Mouse (Mus musculus): Measurements from ENCODE around the gene Sult2b1. TPM values are rescaled to one million over a fixed set of nuclear protein-coding genes. Genes with fewer than 3 reads are reported as not detected.

Sult2b1 gene
- polyA plus RNA-seq, 1 experiment: not detected

GRCm38 (mm10) chr7:45771101-45771500 is 13.4 kb downstream of the Sult2b1 start:
- WGBS: 37% methylated on average over 4 of the region's 4 CpGs
- H3K4me3 ChIP-seq (replicated peaks; ENCODE audit: control insufficient read depth, low read depth, low read length): no peak overlapping the region
- no peak overlapping the region for H3K27ac ChIP-seq (ENCODE audit: control insufficient read depth, insufficient read depth, low read depth, low read length, poor library complexity)
- TF ChIP-seq CTCF (IDR thresholded peaks at IDR 0.05; ENCODE audit: control insufficient read depth, insufficient read depth, low read length) (no peak), POLR2A (IDR thresholded peaks at IDR 0.05; ENCODE audit: borderline replicate concordance, control insufficient read depth, low read depth, low read length) (no peak)
- no peaks in the 10 kb centered on the region; the same call in 1 of the 2 replicates for H3K4me1 ChIP-seq (ENCODE audit: control insufficient read depth, insufficient read depth, low read length)

- WGBS: 58% methylated on average over 8 of the region's 8 CpGs
- Histone ChIP-seq H3K4me1 (ENCODE audit: control insufficient read depth, insufficient read depth, low read length) (no peaks in the 10 kb centered on the region; the same call in 1 of the 2 replicates), H3K4me3 (replicated peaks; ENCODE audit: control insufficient read depth, low read depth, low read length) (no peak overlapping the region), H3K27ac (ENCODE audit: control insufficient read depth, insufficient read depth, low read depth, low read length, poor library complexity) (no peak overlapping the region)
- no peak for TF ChIP-seq CTCF (IDR thresholded peaks at IDR 0.05; ENCODE audit: control insufficient read depth, insufficient read depth, low read length)
- no peak for TF ChIP-seq POLR2A (IDR thresholded peaks at IDR 0.05; ENCODE audit: borderline replicate concordance, control insufficient read depth, low read depth, low read length)
Observed at GRCm38 (mm10) chr7:45770427-45771082, 13.9 kb downstream of the Sult2b1 start.

- 81% methylated on average over 6 of the region's 6 CpGs for WGBS
Observed at GRCm38 (mm10) chr7:45767500-45767899, 17.0 kb downstream of the Sult2b1 start.

GRCm38 (mm10) chr7:45766764-45767163 is 17.7 kb downstream of the Sult2b1 start:
- H3K4me1 ChIP-seq (ENCODE audit: control insufficient read depth, insufficient read depth, low read length): no peaks in the 10 kb centered on the region; the same call in none of the 2 replicates
- TF ChIP-seq POLR2A (IDR thresholded peaks at IDR 0.05; ENCODE audit: borderline replicate concordance, control insufficient read depth, low read depth, low read length) (no peak), CTCF (IDR thresholded peaks at IDR 0.05; ENCODE audit: control insufficient read depth, insufficient read depth, low read length) (no peak)
- 75% methylated on average over 8 of the region's 8 CpGs for WGBS
- H3K27ac ChIP-seq (ENCODE audit: control insufficient read depth, insufficient read depth, low read depth, low read length, poor library complexity): no peak overlapping the region
- no peak overlapping the region for H3K4me3 ChIP-seq (replicated peaks; ENCODE audit: control insufficient read depth, low read depth, low read length)

More at GRCm38 (mm10) chr7:45767500-45767899, 17.0 kb downstream of the Sult2b1 start:
- H3K4me1 ChIP-seq (ENCODE audit: control insufficient read depth, insufficient read depth, low read length): no peaks in the 10 kb centered on the region; the same call in none of the 2 replicates
- H3K4me3 ChIP-seq (replicated peaks; ENCODE audit: control insufficient read depth, low read depth, low read length): no peak overlapping the region
- TF ChIP-seq CTCF (IDR thresholded peaks at IDR 0.05; ENCODE audit: control insufficient read depth, insufficient read depth, low read length) (no peak), POLR2A (IDR thresholded peaks at IDR 0.05; ENCODE audit: borderline replicate concordance, control insufficient read depth, low read depth, low read length) (no peak)
- H3K27ac ChIP-seq (ENCODE audit: control insufficient read depth, insufficient read depth, low read depth, low read length, poor library complexity): no peak overlapping the region

- TF ChIP-seq POLR2A (IDR thresholded peaks at IDR 0.05; ENCODE audit: borderline replicate concordance, control insufficient read depth, low read depth, low read length) (no peak), CTCF (IDR thresholded peaks at IDR 0.05; ENCODE audit: control insufficient read depth, insufficient read depth, low read length) (no peak)
- no peaks in the 10 kb centered on the region; the same call in 1 of the 2 replicates for H3K4me1 ChIP-seq (ENCODE audit: control insufficient read depth, insufficient read depth, low read length)
- no peak overlapping the region for H3K4me3 ChIP-seq (replicated peaks; ENCODE audit: control insufficient read depth, low read depth, low read length)
- WGBS: 58% methylated on average over 8 of the region's 8 CpGs
- no peak overlapping the region for H3K27ac ChIP-seq (ENCODE audit: control insufficient read depth, insufficient read depth, low read depth, low read length, poor library complexity)
Observed at GRCm38 (mm10) chr7:45765995-45766394, 18.5 kb downstream of the Sult2b1 start.

GRCm38 (mm10) chr7:45760151-45760550 is 24.3 kb downstream of the Sult2b1 start:
- Histone ChIP-seq H3K4me1 (ENCODE audit: control insufficient read depth, insufficient read depth, low read length) (no peaks in the 10 kb centered on the region; the same call in 1 of the 2 replicates), H3K4me3 (replicated peaks; ENCODE audit: control insufficient read depth, low read depth, low read length) (no peak overlapping the region), H3K27ac (ENCODE audit: control insufficient read depth, insufficient read depth, low read depth, low read length, poor library complexity) (no peak overlapping the region)
- TF ChIP-seq CTCF (IDR thresholded peaks at IDR 0.05; ENCODE audit: control insufficient read depth, insufficient read depth, low read length): no peak
- no peak for TF ChIP-seq POLR2A (IDR thresholded peaks at IDR 0.05; ENCODE audit: borderline replicate concordance, control insufficient read depth, low read depth, low read length)
- 69% methylated on average over 5 of the region's 5 CpGs for WGBS

GRCm38 (mm10) chr7:45759400-45759799 is 25.1 kb downstream of the Sult2b1 start:
- H3K4me1 ChIP-seq (ENCODE audit: control insufficient read depth, insufficient read depth, low read length): no peaks in the 10 kb centered on the region
- no peak overlapping the region for H3K4me3 ChIP-seq (replicated peaks; ENCODE audit: control insufficient read depth, low read depth, low read length)
- TF ChIP-seq POLR2A (IDR thresholded peaks at IDR 0.05; ENCODE audit: borderline replicate concordance, control insufficient read depth, low read depth, low read length): no peak
- TF ChIP-seq CTCF (IDR thresholded peaks at IDR 0.05; ENCODE audit: control insufficient read depth, insufficient read depth, low read length): no peak
- no peak overlapping the region for H3K27ac ChIP-seq (ENCODE audit: control insufficient read depth, insufficient read depth, low read depth, low read length, poor library complexity)
- 22% methylated on average over 27 of the region's 27 CpGs for WGBS

GRCm38 (mm10) chr7:45755703-45756102 is 28.8 kb downstream of the Sult2b1 start:
- TF ChIP-seq POLR2A (IDR thresholded peaks at IDR 0.05; ENCODE audit: borderline replicate concordance, control insufficient read depth, low read depth, low read length) (no peak), CTCF (IDR thresholded peaks at IDR 0.05; ENCODE audit: control insufficient read depth, insufficient read depth, low read length) (no peak)
- no peak overlapping the region for H3K27ac ChIP-seq (ENCODE audit: control insufficient read depth, insufficient read depth, low read depth, low read length, poor library complexity)
- WGBS: 72% methylated on average over 6 of the region's 6 CpGs
- no peaks in the 10 kb centered on the region for H3K4me1 ChIP-seq (ENCODE audit: control insufficient read depth, insufficient read depth, low read length)
- no peak overlapping the region for H3K4me3 ChIP-seq (replicated peaks; ENCODE audit: control insufficient read depth, low read depth, low read length)

All from bone marrow, adult 2 months (tissue).